Mouse (Mus musculus): ENCODE data around the gene Hs3st3b1. TPM values are rescaled to one million over a fixed set of nuclear protein-coding genes. Genes with fewer than 3 reads are reported as not detected.

Gene Hs3st3b1
- polyA plus RNA-seq, 1 experiment from 2014 or later: 33.2 TPM

GRCm38 (mm10) chr11:63951831-63952631 is 29.9 kb upstream of the Hs3st3b1 start:
- Histone ChIP-seq H3K36me3 (no peaks in the 10 kb centered on the region), H3K9ac (no peak overlapping the region), H3K9me3 (replicated peaks) (no peaks in the 10 kb centered on the region), H3K27ac (no peak overlapping the region), H3K4me2 (peak overlapping the region; percentile 57), H3K4me1 (peaks cover 17% of the 10 kb centered on the region), H3K27me3 (no peaks in the 10 kb centered on the region), H3K4me3 (replicated peaks) (peak overlapping the region; percentile 32)
- 8% methylated on average over 19 of the region's 19 CpGs for WGBS
- ATAC-seq (replicated peaks; ENCODE audit: low FRiP score): peak; percentile 77

- Histone ChIP-seq H3K4me2 (no peak overlapping the region), H3K9me3 (replicated peaks) (no peaks in the 10 kb centered on the region), H3K4me3 (replicated peaks) (no peak overlapping the region), H3K27ac (no peak overlapping the region), H3K27me3 (no peaks in the 10 kb centered on the region), H3K9ac (no peak overlapping the region), H3K4me1 (peaks cover 13% of the 10 kb centered on the region), H3K36me3 (no peaks in the 10 kb centered on the region)
- ATAC-seq (replicated peaks; ENCODE audit: low FRiP score): no peak
- WGBS: 91% methylated on average over 11 of the region's 11 CpGs
These were observed 26.3 kb upstream of the Hs3st3b1 start for GRCm38 (mm10) chr11:63948371-63948770.

- Histone ChIP-seq H3K4me3 (replicated peaks) (no peak overlapping the region), H3K36me3 (no peaks in the 10 kb centered on the region), H3K4me2 (no peak overlapping the region), H3K27me3 (no peaks in the 10 kb centered on the region), H3K27ac (no peak overlapping the region), H3K4me1 (peaks cover 3% of the 10 kb centered on the region), H3K9me3 (replicated peaks) (no peaks in the 10 kb centered on the region), H3K9ac (no peak overlapping the region)
- no peak for ATAC-seq (replicated peaks; ENCODE audit: low FRiP score)
- 82% methylated on average over 2 of the region's 2 CpGs for WGBS
These were observed 24.9 kb upstream of the Hs3st3b1 start for GRCm38 (mm10) chr11:63947024-63947423.

DNA sequence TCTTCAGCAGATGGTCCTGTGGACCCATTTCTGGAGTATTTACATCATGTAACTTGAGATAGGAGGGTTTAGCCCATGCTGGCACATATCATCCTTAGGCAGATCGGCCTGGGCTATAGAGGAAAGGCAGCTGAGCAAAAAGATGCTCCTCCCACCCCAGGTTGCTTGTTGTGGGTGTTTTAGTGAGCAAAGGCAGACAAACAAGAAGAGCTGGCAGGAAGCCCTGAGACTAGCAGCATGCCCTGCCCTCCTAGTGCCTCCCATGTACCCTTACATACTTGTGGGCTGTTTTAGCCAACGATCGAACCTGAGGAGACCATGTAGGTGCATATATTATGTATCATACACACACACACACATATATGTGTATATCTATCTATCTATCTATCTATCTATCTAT is 21.9 kb upstream of the Hs3st3b1 start:
- Histone ChIP-seq H3K9ac (no peak overlapping the region), H3K4me1 (no peaks in the 10 kb centered on the region), H3K9me3 (replicated peaks) (no peaks in the 10 kb centered on the region), H3K27me3 (0 out of 2 replicates have a peak, but pooled peaks cover 2% of the 10 kb centered on the region), H3K27ac (no peak overlapping the region), H3K4me2 (no peak overlapping the region), H3K36me3 (no peaks in the 10 kb centered on the region), H3K4me3 (replicated peaks) (no peak overlapping the region)
- ATAC-seq (replicated peaks; ENCODE audit: low FRiP score): no peak
- WGBS: 86% methylated on average over 3 of the region's 3 CpGs

- H3K4me1 ChIP-seq: no peaks in the 10 kb centered on the region
- WGBS: 91% methylated on average over 13 of the region's 13 CpGs
These were observed 21.3 kb upstream of the Hs3st3b1 start for GRCm38 (mm10) chr11:63943268-63943890.

DNA sequence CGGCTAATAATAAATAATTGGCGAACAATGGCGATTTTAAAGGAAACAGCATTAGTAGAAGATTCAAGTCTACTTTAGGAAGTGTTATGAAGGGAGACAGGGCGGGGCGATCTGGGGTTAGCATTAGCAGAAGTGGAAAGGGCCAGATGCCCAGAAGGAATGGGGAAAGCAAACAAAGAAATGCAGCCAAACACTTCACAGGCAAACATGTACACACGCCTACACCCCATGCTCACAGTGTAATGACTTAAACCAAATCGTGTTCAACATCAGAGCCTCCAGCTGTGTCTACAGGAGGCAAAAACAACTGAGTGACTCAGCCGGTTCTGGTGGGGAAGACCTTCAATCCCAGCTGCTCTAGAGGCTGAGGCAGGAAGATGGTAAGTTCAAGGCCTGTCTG is 20.1 kb upstream of the Hs3st3b1 start:
- H3K27ac ChIP-seq: no peak overlapping the region
- 79% methylated on average over 8 of the region's 8 CpGs for WGBS
- H3K4me2 ChIP-seq: no peak overlapping the region
- H3K9me3 ChIP-seq (replicated peaks): no peaks in the 10 kb centered on the region
- no peak for ATAC-seq (replicated peaks; ENCODE audit: low FRiP score)
- no peaks in the 10 kb centered on the region for H3K36me3 ChIP-seq
- H3K9ac ChIP-seq: no peak overlapping the region
- no peaks in the 10 kb centered on the region for H3K4me1 ChIP-seq
- 0 out of 2 replicates have a peak, but pooled peaks cover 2% of the 10 kb centered on the region for H3K27me3 ChIP-seq
- H3K4me3 ChIP-seq (replicated peaks): no peak overlapping the region

More at GRCm38 (mm10) chr11:63943268-63943890, 21.3 kb upstream of the Hs3st3b1 start:
- no peak overlapping the region for H3K27ac ChIP-seq
- H3K9me3 ChIP-seq (replicated peaks): no peaks in the 10 kb centered on the region
- 0 out of 2 replicates have a peak, but pooled peaks cover 2% of the 10 kb centered on the region for H3K27me3 ChIP-seq
- no peaks in the 10 kb centered on the region for H3K36me3 ChIP-seq
- no peak overlapping the region for H3K4me3 ChIP-seq (replicated peaks)
- ATAC-seq (replicated peaks; ENCODE audit: low FRiP score): no peak
- H3K4me2 ChIP-seq: no peak overlapping the region
- no peak overlapping the region for H3K9ac ChIP-seq

DNA sequence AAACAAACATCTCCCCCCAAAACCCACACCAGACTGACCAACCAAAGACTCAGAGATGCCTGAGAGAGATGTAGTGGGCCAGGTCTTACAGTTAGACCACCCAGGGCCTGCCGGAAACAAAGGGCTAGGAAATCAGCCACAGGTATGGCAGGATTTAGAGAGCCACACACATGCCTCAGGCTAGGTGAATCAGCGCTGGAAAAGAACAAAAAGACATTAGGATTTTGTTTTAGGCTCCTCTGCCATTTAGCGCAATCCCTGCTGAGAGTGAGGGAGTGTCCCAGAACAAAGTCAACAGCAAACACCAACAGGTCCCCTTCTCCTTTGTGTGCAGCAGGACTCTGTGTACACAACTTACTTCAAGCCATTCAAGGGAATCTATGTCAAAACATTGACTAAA is 14.6 kb upstream of the Hs3st3b1 start:
- no peak overlapping the region for H3K4me3 ChIP-seq (replicated peaks)
- WGBS: 52% methylated on average over 3 of the region's 3 CpGs
- H3K27ac ChIP-seq: no peak overlapping the region
- H3K4me2 ChIP-seq: no peak overlapping the region
- no peaks in the 10 kb centered on the region for H3K4me1 ChIP-seq
- no peaks in the 10 kb centered on the region for H3K36me3 ChIP-seq
- H3K27me3 ChIP-seq: peaks cover 2% of the 10 kb centered on the region; the same call in 1 of the 2 replicates
- no peak for ATAC-seq (replicated peaks; ENCODE audit: low FRiP score)
- no peak overlapping the region for H3K9ac ChIP-seq
- H3K9me3 ChIP-seq (replicated peaks): no peaks in the 10 kb centered on the region

GRCm38 (mm10) chr11:63926901-63927300 is 4.8 kb upstream of the Hs3st3b1 start:
- Histone ChIP-seq H3K4me1 (peaks cover 35% of the 10 kb centered on the region), H3K9ac (no peak overlapping the region), H3K4me3 (replicated peaks) (no peak overlapping the region), H3K4me2 (no peak overlapping the region), H3K27me3 (peaks cover 46% of the 10 kb centered on the region), H3K27ac (no peak overlapping the region), H3K9me3 (replicated peaks) (no peaks in the 10 kb centered on the region), H3K36me3 (no peaks in the 10 kb centered on the region)
- 91% methylated on average over 6 of the region's 6 CpGs for WGBS
- ATAC-seq (replicated peaks; ENCODE audit: low FRiP score): no peak

- H3K36me3 ChIP-seq: no peaks in the 10 kb centered on the region
- peak overlapping the region; percentile 44 for H3K4me3 ChIP-seq (replicated peaks)
- peaks cover 64% of the 10 kb centered on the region for H3K27me3 ChIP-seq
- WGBS: 1% methylated on average over 31 of the region's 31 CpGs
- 0 out of 2 replicates have a peak overlapping the region, but pooled peaks have one; percentile 42 for H3K27ac ChIP-seq
- no peaks in the 10 kb centered on the region for H3K9me3 ChIP-seq (replicated peaks)
- ATAC-seq (replicated peaks; ENCODE audit: low FRiP score): peak; percentile 40
- H3K9ac ChIP-seq: no peak overlapping the region
- peak overlapping the region; percentile 87 for H3K4me2 ChIP-seq
- peaks cover 52% of the 10 kb centered on the region for H3K4me1 ChIP-seq
These were observed 3.1 kb upstream of the Hs3st3b1 start for GRCm38 (mm10) chr11:63925161-63925582.

GRCm38 (mm10) chr11:63924286-63924930 is 2.3 kb upstream of the Hs3st3b1 start:
- no peak for ATAC-seq (replicated peaks; ENCODE audit: low FRiP score)
- H3K9ac ChIP-seq: no peak overlapping the region
- H3K4me1 ChIP-seq: peaks cover 60% of the 10 kb centered on the region
- H3K36me3 ChIP-seq: no peaks in the 10 kb centered on the region
- 0 out of 2 replicates have a peak overlapping the region, but pooled peaks have one; percentile 44 for H3K4me3 ChIP-seq (replicated peaks)
- no peaks in the 10 kb centered on the region for H3K9me3 ChIP-seq (replicated peaks)
- 0 out of 2 replicates have a peak overlapping the region, but pooled peaks have one; percentile 61 for H3K27ac ChIP-seq
- H3K27me3 ChIP-seq: peaks cover 71% of the 10 kb centered on the region
- peak overlapping the region; percentile 87 for H3K4me2 ChIP-seq
- whole genome bisulfite sequencing: 7% methylated on average over 26 of the region's 26 CpGs

DNA sequence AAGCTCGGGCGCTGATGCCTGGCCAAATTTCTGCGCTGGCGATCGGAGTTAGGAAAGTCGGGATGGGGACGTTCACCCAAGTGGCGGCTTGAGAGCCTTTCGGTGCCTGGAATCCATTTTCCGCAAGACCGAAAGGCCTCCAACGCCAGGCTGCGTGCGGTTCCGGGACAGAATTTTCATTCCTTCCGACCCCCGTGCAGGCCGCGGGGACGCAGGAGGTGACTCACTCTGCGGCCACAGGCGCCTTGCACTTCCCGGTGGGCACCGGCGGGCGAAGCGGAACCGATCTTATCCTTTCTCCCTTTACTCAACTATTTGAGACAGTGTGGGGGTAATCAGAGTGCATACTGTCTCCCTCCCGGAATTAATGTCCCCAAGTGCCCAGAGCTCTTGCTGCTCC is 1.3 kb upstream of the Hs3st3b1 start:
- Histone ChIP-seq H3K4me2 (peak overlapping the region; percentile 87), H3K9ac (0 out of 2 replicates have a peak overlapping the region, but pooled peaks have one; percentile 5), H3K9me3 (replicated peaks) (no peaks in the 10 kb centered on the region), H3K36me3 (no peaks in the 10 kb centered on the region), H3K27me3 (peaks cover 81% of the 10 kb centered on the region), H3K27ac (peak overlapping the region; percentile 61), H3K4me1 (peaks cover 69% of the 10 kb centered on the region), H3K4me3 (replicated peaks) (peak overlapping the region; percentile 65)
- WGBS: under 1% methylated on average over 29 of the region's 29 CpGs
- no peak for ATAC-seq (replicated peaks; ENCODE audit: low FRiP score)
